Mouse (Mus musculus): ENCODE results near the gene Nrap. TPM values are rescaled to one million over a fixed set of nuclear protein-coding genes. Genes with fewer than 3 reads are reported as not detected.

The Nrap gene
- total RNA-seq, 2 experiments from 2014 or later: 293 to 350 TPM

DNA sequence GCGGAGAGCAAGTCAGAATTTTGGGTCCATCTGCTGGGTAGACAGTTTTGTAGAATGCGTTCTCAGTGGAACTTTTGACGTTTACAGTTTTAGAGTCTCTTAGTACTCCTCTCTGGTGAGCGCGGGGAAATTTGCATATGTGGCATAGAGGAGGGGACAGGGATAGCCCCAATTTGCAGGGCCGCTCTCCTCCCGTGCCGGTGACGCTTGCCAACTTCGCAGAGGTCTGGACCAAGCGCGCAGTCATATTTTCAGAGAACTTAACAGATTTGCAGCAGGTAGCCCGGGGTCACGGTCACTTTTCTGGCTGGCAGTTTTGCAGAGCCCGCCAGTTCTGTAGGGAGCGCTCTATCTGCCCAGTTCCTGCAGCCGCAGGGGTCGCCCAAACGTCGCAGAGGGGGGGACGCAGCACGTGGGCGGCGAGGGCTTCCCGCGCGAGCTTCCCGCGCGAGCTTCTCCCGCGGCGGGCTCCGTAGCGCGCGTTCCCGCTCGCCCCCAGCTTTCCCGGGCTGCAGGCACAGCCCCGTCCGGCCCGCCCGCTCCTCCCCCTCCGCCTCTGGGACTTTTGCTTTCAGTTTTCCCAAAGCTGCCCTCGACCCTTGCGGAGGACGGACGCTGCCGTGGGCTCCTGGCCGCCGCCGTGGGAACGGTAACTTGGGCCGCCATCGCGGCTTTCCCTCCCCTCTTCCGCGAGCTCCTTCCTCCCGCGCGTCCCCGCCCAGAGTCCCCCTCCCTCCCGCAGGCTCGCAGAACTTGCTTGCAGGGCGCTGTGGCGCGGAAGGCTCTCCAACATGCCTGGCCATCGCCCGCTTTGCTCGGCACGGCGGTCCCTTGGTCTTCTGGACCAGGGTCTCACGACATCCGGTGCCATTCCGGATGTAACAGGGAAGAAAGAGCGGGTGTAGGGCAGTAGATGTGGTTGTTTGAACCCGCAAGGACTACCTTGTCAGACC, 7.1 kb upstream of the Nrap start, which contains the start of gene Casp7:
Gene Casp7, plus strand, starts transcription at position 461 of the 953 bp plus-strand sequence.
- DNase-seq (ENCODE audit: low spot score in 2 of 2): peak; percentile 47 to 78

DNA sequence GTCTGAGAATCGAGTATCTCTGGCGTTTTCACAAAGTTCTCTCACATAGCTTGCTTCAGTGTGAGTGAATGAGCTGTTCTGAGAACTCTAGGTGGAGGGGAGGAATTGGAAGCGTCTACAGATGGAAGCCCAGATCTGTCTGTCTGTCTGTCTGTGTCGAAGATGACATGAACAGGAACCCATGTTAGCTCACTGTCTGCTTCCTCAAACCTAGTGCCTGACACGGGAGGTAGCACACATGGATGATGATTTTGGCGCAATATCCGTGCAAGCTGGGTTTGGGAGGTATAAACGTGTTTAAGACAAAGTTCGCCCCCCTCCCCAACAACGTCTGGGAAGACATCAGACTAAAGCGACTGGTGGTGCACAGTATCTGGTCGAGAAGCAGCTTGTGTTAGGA, 6.4 kb upstream of the Nrap start:
- no peak for DNase-seq (ENCODE audit: low spot score in 2 of 2)

DNA sequence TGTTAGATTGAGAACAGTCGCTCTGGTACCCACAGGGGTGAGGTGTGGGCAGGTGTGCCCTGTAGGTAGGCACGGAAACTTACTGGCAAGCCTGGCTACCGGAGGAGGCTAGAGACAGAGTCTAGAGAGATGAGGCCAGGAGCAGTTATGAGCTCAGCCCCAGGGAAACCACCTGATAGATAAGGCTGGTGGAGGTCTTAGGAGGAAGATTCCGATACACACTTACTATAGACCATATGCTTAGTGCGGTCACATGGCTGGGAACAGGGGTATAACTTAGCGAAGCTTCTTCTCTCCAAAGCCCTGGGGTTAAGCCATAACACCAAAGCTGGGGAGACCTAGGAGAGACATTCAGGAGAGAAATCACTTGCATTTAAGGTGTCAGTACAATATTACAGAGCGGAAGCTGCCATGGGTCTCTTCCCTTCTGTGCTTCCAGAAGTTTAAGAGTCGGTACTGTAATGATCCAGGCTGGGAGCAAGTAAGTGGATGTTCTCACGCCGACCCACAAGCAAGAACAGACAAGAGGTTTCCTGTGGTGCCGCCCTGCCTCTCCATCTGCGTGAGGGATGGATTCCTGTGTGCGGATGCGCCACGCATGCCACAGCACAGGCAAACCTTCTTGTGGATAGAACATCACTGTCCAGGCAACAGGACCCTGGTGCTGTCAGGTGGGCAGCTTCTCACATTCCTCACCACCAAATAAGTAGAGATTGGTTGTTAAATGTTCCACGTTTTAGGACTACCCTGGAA, 5.5 kb upstream of the Nrap start:
- DNase-seq (ENCODE audit: low spot score in 2 of 2): no peak

DNA sequence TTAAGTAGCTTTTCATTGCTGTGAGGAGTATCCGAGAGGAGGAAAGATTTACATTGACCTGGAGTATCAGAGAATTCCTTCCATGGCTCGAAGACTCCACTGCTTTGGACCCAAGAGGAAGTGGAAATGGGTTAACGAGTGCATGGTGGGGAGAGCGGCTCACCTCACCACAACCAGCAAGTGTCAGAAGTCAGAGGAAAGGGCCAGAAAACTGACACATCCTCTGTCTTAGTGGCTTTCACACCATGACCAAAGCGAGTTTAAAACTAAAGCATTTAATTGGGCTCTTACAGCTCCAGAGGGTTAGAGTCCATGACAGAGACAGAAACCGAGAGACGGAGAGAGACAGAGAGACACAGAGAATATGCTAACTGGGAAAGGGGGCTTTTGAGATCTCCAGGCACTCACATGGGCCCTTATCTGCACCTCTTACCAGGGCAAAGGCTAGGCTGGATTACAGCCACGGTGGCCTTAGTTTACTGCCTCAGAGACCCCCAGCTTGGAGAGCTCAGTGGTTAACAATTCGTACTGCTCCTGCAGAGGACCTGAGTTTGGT, 3.6 kb upstream of the Nrap start:
- DNase-seq (ENCODE audit: low spot score in 2 of 2): no peak

DNA sequence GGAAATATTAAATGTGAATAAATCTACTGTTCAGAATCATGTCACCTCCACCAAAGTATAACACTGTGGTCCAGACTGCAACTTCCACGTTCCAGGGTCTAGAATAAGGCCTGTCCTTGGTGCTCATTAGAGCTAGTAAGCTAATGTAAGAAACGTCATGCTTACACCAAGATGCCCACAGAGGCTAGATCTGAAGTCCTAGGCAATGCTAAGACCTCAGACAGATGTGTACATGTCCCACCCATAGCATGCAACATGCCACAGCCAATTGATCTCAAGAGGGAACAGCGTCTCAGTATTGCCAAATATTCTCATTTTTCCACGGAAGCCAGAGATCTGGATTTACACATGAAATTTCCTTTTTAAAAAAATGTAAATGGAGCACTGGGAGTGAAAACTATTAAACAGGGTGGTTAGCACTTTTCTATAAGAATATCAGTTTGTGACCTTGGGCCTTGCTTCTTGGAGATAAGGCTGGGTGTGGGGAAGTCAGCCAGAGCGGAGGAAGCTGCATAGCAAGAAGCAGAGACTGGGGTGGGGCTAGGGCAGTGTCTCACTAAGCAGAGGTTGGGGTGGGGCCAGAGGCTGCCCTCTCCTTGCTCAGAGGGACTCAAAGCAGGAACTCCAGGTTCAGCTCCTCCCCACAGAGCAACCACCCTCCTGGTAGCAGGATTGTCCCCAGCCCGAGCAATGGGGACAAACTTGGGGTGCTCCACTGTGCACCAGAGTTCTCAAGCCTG, 1.6 kb upstream of the Nrap start:
- DNase-seq (ENCODE audit: low spot score in 2 of 2): no peak

DNA sequence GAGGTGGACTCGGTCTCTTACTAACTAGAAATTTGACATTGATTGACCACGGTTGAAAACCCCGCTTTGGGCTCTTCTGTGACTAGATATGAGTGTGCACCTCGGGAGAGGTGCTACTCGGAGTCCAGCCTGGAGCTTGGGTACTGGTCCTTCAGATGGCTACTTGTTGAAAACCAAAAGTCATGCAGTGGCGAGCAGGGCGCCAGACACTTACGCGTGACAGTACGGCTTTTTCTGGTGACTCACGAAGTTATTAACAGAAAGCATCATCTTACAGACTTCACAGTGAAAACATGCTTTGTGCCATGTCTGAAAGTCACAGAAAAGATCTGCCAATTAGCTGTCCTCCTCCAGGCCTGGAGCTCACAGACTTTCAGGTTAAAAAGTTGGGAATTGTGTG, 661 bp downstream of the Nrap start:
- no peak for DNase-seq (ENCODE audit: low spot score in 2 of 2)

DNA sequence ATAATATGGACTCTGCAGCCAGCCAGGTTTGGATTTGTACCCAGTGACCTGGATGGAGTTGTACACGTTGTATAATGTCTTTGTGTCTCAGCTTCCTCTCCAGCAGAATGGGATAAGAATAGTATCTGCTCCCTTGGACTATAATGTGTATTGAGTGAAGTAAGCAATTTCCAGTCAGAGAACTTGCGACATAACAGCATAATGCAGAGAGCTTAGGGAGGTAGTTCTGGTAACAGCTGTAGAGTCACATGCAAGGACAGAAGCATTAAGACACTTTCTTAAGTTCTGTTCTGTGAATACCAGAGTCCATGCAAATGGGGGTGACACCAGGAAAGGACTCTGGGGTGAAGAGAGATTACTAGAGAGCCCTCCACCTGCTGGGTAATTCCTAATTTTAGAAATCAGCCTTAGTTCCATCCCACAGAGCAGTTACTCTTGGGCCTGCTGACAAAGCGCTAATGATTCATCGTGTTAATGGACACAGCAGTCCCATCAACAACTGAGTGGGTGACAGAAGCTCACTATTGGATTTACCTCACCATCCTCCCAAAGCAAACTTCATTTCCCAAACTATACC, 2.0 kb downstream of the Nrap start:
- no peak for DNase-seq (ENCODE audit: low spot score in 2 of 2)

DNA sequence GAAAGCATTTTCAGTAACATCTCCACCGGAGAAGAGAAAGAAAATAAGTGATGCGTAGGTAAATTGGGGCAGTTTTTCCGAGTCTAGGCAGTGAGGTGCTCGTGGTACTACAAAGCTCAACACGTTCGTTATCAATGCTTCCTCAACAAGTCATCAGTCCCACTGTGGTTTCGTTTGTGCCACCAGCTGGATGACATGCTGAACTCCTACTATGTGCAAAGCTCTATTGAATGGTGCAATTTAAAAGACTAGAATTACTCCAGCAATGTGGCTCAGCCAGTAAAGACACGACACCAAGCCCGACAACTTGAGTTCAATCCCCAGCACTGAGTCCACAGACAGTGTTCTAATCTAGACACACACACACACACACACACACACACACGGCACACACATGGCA, 3.7 kb downstream of the Nrap start:
- DNase-seq (ENCODE audit: low spot score in 2 of 2): no peak

DNA sequence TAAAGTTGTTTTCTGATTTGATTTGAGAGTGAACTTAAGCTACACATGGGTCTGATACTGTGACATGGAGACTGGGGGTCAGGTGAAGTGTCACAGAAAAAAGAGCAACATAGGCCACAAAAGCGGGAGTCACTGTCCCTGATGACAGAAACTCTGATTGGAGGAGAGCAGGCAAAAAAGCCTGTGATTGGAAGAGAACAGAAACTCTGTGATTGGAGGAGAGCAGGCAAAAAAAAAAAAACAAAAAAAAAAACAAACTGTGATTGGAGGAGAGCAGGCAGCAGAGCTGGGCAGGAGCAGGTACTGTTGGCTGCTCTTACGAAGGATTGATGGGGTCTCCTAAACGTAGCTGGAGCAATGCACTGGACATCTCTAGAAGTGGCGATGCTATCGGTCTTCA, 4.3 kb downstream of the Nrap start:
- DNase-seq (ENCODE audit: low spot score in 2 of 2): no peak

DNA sequence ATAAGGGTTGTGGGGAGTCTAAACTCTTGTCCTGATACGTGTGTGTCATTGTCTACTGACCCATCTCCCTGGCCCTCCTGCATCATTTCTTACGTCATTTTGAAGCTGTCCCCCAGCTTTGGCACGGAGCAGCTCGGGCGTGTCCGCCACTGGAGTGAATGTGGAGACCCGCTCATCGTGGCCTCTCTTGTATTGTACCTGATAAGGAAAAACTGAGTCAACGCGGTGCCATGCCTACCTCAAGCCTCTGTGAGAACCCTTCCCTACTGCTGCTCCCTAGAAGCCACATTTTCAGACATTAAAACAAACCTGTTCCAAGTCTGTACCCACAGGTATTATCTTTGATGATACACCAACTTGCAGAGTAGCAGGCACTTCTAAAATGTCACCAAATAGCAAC, 8.4 kb downstream of the Nrap start:
- DNase-seq (ENCODE audit: low spot score in 2 of 2): no peak

DNA sequence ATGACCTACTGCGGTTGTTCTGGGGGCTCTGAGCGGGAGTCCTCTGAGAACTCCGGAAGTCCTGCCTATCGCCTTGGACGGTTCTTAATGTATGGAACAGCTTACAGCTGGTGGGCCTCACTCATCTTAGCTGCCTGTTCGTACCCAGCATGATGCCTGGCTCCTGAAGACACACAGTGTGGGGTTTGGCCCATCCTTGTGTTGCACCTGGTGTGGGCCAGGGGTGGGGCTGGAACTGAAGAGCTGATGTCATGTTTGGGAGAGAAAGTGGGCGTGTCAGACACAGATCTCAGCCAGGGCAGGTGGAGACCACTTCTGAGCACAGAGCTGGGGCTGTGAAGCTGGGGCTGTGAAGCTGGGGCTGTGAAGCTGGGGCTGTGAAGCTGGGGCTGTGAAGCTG, 9.5 kb downstream of the Nrap start:
- DNase-seq (ENCODE audit: low spot score in 2 of 2): no peak

DNA sequence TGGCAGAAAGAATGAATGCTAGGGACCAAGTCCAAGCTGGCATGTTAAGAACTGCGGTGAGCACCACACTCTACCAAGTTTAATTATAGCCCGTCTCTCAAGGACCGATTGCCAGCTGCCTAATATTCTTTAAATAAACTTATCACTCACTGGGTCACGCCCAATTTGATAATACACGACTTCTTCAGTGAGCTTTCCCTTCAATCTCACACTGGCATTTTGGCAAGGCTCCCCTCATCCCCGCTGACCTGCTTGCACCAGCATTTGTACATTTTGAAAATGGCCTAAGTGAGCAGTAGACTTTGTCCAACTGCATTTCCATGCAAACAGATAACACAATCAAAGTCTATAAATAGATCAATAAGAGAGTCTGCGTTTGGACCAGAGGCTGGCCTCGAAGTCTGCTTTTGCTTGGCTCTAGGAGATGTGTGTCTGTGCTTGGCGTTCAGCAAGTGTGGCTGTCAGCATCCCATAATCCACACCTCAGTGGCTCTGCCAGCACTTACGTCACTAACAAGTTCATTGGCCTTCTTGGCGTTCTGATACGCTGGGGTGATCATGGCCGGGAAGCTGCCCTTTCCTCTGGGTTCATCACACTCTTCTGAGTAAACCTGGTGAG, 11.2 kb downstream of the Nrap start:
- DNase-seq (ENCODE audit: low spot score in 2 of 2): no peak

DNA sequence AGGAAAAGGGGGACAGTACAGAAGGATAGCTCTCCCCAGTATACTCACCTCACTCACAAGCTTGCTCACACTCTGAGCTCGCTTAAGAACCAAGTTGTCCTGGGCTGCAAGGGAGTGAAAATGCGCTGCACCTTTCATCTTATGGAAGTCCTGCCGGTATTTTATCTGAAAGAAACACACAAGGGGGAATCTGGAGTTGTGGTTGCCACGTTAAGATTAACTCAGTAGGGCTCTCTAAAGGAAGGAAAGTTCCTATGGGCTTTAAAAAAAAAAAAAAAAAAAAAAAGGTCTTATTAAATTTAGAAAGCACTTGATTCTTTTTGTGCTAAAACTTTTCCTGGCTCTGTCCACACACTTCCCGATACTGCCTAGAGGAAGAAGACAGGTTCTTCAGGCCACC, 11.8 kb downstream of the Nrap start:
- no peak for DNase-seq (ENCODE audit: low spot score in 2 of 2)

DNA sequence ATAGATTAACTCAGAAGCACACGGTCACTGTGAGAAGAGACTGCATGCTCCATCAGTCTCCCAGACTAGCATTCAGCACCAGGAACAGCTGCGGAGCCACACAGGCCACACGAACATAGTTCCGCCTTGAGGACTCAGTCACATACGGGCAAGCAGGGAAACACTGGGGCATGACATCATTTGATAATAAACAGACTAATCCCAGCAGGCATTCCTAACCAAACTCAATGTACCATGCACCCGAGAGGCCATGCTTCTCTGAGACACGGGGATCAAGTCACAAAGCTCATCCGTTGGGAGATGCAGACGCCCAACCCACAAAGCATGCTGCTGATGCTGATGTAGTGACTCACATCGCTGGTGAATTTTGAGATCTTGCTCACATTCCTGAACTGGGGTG, 15.8 kb downstream of the Nrap start:
- DNase-seq (ENCODE audit: low spot score in 2 of 2): no peak

DNA sequence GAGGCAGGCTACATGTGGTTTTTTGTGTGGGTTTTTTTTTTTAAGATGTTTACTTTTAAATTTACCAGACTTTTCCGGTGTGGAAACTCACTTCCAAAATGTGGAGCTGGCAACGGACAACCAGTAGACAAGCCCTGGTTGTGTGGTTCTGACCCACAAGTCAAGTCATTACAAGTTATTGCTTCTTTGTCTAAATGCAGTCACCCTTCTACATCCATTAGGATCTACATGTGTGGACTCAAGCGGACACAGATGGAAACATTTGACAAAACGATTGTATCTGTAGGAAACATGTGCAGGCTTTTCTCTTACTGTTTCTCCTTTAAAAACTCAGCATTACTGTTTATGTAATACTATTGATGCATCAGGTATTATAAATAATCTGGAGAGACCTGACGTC, 16.6 kb downstream of the Nrap start:
- no peak for DNase-seq (ENCODE audit: low spot score in 2 of 2)

DNA sequence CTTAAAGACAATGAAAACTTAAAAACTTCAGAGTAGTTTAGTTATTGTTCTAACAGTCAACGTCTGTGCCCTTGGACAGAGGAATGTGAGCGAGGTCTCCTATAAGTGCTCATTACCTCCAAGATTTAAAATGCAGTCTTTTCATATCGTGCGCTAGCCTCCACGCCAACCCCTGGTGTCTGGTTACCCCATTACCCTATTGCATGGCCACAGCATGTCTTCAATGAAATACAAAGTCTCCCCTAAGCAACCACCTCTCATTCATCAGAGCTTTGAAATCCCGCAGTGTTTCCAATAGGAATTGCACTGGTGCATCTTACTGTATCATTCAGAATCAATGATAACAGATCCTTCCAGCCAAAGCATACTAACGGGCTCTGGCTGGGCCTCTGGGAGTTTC, 17.6 kb downstream of the Nrap start:
- no peak for DNase-seq (ENCODE audit: low spot score in 2 of 2)

DNA sequence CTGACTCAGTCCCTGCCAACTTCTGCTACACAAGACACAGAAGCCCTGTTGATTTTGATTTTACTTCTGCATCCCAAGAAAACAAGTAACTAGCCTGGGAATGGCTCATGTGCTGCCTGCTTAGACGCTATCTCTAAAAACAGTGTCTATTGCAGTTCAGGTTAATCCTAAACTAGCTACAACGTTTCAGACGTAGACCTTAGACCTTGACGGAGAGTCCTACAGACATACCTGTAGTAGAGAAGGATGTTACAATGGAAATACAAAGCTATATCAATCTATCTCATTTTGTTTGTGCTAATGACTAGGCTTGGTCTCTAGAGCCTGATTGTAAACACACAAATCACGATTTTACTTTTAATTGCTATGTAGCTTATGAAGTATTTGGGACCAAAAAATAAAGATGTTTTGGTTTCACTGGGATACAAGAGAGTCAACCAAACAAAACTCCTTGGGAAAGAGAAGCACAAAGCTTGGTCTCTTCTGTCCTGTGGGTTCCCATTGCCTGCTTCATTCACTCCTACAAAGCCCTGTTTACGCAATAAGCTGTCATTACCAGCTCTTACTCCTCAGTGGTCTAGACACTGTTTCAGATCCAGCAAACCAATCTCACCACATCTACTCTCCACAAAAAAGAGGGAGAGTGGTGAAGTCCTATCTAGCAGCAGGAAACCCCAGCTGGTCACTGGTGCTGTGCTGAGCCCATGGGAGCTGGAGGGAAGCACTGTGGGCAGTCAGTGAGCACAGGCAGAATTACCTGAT, 19.3 kb downstream of the Nrap start:
- DNase-seq (ENCODE audit: low spot score in 2 of 2): no peak

DNA sequence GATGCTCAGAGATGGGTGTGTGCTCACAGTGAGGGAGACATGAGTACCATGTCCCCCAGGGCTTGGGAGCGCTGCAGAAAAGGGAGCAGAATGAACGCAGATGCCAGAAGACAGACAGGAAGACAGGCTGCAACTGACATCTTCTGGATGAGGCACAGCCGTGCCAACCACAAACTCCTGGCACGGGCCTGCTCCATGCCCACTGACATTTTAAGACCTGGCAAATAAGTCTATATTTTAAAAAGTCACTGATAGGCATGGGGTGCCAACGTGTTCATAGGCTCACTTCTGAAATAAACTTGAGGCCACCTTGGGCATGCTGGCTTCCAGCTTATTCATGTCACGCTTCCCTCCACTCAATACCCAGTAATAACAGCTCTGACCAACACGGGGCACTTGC, 20.9 kb downstream of the Nrap start:
- DNase-seq (ENCODE audit: low spot score in 2 of 2): no peak

DNA sequence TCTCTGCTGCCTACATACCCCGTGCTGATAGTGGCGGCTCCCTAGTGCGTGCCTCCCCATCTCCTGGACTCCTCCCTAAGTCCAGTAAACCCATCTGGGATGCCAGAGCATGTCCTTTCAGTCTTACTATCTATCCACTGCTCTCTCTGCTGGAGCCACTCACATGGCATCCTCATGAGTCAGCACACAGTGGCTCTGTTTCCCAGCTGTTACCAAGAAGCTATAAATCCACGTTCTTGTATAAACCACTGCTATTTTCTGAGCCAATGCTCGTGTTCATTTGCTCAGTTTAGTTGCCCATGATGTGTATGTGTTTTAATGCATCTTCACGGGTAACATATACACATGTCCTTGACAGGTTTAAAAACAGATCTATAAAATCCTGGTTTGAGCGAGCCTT, 22.1 kb downstream of the Nrap start:
- DNase-seq (ENCODE audit: low spot score in 2 of 2): no peak

DNA sequence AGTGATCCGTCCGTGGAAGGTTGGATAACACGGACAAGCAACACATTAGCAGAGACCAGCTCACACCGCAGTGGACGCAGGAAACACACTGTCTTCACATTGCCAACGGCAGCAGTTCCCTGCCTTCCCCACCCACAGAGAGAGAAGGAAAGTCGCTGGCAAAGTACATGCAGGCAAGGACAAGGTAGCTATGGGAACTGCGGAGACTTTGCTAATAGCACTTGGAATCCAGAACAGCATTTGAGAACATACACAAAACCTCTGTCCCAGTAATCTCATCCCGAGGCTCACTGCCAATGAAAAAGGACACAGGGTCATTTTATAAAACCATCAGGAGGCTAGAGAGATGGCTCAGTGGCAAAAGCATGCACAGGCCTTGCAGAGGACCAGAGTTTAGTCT, 23.2 kb downstream of the Nrap start:
- no peak for DNase-seq (ENCODE audit: low spot score in 2 of 2)
